Mouse (Mus musculus) midbrain, embryonic 12.5 days (tissue): ENCODE measurements around the gene Gns. TPM values are rescaled to one million over a fixed set of nuclear protein-coding genes. Genes with fewer than 3 reads are reported as not detected.

Experiments used
- ATAC-seq: fragments of 200-750 bp; cut with Nextera tagmentation; 2 replicates; pipeline ENCODE4 v1.8.0; 2017; ENCODE audit warnings: low read depth, moderate TSS enrichment, moderate library complexity; ENCODE audit not compliant: low FRiP score
- H3K27ac ChIP-seq: fragments of 300-500 bp; sonication (generic); replicated peaks from 2 replicates; pipeline ENCODE4 v1.5.1; 2016; ENCODE audit warnings: mild to moderate bottlenecking
- H3K27me3 ChIP-seq: fragments of 300-500 bp; sonication (generic); 2 replicates; pipeline ENCODE4 v1.6.1; 2016; ENCODE audit warnings: mild to moderate bottlenecking
- H3K36me3 ChIP-seq: fragments of 300-500 bp; sonication (generic); 2 replicates; pipeline ENCODE4 v1.6.1; 2016
- H3K4me1 ChIP-seq: fragments of 300-500 bp; sonication (generic); 2 replicates; pipeline ENCODE4 v1.6.1; 2016
- H3K4me2 ChIP-seq: fragments of 300-500 bp; sonication (generic); replicated peaks from 2 replicates; pipeline ENCODE4 v1.6.1; 2016; ENCODE audit warnings: mild to moderate bottlenecking, moderate library complexity
- H3K4me3 ChIP-seq: fragments of 300-500 bp; sonication (generic); 2 replicates; pipeline ENCODE4 v1.5.1; 2016; ENCODE audit warnings: mild to moderate bottlenecking
- H3K9ac ChIP-seq: fragments of 300-500 bp; sonication (generic); replicated peaks from 2 replicates; pipeline ENCODE4 v1.6.1; 2016; ENCODE audit warnings: mild to moderate bottlenecking, moderate library complexity
- H3K9me3 ChIP-seq: fragments of 300-500 bp; sonication (generic); 2 replicates; pipeline ENCODE4 v1.6.1; 2016; ENCODE audit warnings: mild to moderate bottlenecking
- WGBS: fragments of 180-500 bp; shearing (Covaris S2); methylation state at CpG from one replicate; pipeline ENCODE4 v1.1.7; 2016; 5-methylcytosine and 5-hydroxymethylcytosine counted together
- polyA plus RNA-seq: library from polyadenylated mRNA; unstranded; fragments of >200 nt; fragmentation: Nextera tagmentation; extraction: Ambion mirVana; gene quantifications from 2 replicates; pipeline ENCODE4 v1.2.1, GENCODE M21; 2016

Gene Gns
- polyA plus RNA-seq, 1 experiment from 2014 or later, result 42.1 TPM

DNA sequence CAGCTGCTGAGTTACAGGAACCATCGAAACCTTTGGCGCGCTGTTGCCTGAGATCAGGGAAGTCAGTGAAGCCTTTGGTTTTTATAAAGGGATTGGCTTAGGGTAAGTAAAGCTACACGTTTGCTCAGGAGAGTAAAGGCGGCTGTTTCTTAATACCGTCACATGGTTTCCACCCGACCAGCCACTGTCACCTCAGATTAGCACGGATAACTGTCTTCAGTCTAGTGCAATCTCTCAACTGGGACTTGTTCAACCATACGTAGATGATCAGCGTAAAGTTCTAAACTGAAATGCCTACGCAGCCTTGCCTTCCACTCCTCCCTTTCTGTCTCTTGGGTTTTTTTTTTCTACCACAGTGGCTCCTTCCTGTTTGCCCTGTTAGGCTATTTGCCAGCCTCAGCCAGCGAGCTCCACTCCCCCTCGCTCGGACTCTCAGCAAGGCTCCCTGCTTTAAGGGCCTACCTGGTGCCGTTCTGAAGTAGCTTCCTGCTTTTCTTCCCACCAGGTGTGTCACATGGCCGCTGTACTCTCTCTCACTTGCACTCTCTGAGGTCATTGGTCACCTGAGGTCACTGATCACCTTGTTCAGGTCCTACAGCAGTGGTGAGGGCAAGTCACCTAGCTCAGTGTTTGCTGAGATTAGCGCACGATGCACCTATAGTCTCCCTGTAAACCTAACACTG is 4.0 kb downstream of the Gns start:
- peaks cover 32% of the 10 kb centered on the region for H3K36me3 ChIP-seq
- ATAC-seq, result no peak
- H3K4me1 ChIP-seq, result peaks cover 16% of the 10 kb centered on the region
- no peaks in the 10 kb centered on the region for H3K9me3 ChIP-seq
- no peak overlapping the region for H3K4me3 ChIP-seq
- no peak overlapping the region for H3K27ac ChIP-seq
- 83% methylated on average over 18 of the region's 18 CpGs for WGBS
- no peak overlapping the region for H3K4me2 ChIP-seq
- no peak overlapping the region for H3K9ac ChIP-seq
- H3K27me3 ChIP-seq, result no peaks in the 10 kb centered on the region

DNA sequence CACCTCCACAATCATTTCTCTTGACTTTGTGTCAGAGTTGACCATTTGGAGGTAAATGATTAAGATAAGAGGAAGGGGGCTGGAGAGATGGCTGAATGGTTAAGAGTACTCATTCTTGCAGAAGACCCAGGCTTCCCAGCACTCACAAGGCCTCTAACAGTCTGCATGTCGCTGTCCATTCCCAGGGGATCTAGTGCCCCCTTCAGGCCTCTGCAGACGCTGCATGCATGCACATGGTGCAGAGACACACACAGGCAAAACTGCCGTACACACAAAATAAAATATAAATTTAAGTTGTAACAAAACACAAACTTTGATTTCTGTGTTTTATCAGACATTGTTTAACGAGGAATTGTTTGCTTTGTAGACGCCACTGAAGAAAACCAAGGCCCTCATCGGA is 5.9 kb downstream of the Gns start:
- no peak overlapping the region for H3K9ac ChIP-seq
- H3K4me3 ChIP-seq, result no peak overlapping the region
- no peaks in the 10 kb centered on the region for H3K27me3 ChIP-seq
- H3K4me1 ChIP-seq, result peaks cover 7% of the 10 kb centered on the region
- no peaks in the 10 kb centered on the region for H3K9me3 ChIP-seq
- no peak for ATAC-seq
- H3K36me3 ChIP-seq, result peaks cover 43% of the 10 kb centered on the region
- 89% methylated on average over 6 of the region's 6 CpGs for WGBS
- no peak overlapping the region for H3K4me2 ChIP-seq
- H3K27ac ChIP-seq, result no peak overlapping the region

DNA sequence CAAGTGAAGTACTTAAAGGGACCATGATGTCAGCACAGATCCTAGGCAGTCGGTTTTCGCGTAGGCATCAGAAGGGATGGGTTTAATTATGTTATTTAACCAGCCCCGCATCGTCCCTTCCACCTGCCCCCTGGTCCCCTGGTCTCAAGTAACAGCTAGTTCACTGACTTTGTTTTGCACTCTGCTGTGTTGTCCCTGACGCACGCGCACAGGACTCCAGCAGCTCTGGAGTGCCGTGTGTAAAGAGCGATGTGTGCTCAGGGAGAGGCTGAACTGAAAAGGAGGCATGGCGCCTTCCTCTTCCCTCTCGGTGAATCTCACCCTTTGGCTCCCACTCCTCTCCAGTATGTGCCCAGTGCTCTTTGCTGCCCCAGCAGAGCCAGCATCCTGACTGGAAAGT is 9.1 kb downstream of the Gns start:
- Histone ChIP-seq H3K4me2 (no peak overlapping the region), H3K9me3 (no peaks in the 10 kb centered on the region), H3K9ac (no peak overlapping the region), H3K27me3 (no peaks in the 10 kb centered on the region), H3K4me3 (no peak overlapping the region), H3K27ac (no peak overlapping the region), H3K4me1 (no peaks in the 10 kb centered on the region), H3K36me3 (peaks cover 72% of the 10 kb centered on the region)
- no peak for ATAC-seq
- 83% methylated on average over 12 of the region's 12 CpGs for WGBS

DNA sequence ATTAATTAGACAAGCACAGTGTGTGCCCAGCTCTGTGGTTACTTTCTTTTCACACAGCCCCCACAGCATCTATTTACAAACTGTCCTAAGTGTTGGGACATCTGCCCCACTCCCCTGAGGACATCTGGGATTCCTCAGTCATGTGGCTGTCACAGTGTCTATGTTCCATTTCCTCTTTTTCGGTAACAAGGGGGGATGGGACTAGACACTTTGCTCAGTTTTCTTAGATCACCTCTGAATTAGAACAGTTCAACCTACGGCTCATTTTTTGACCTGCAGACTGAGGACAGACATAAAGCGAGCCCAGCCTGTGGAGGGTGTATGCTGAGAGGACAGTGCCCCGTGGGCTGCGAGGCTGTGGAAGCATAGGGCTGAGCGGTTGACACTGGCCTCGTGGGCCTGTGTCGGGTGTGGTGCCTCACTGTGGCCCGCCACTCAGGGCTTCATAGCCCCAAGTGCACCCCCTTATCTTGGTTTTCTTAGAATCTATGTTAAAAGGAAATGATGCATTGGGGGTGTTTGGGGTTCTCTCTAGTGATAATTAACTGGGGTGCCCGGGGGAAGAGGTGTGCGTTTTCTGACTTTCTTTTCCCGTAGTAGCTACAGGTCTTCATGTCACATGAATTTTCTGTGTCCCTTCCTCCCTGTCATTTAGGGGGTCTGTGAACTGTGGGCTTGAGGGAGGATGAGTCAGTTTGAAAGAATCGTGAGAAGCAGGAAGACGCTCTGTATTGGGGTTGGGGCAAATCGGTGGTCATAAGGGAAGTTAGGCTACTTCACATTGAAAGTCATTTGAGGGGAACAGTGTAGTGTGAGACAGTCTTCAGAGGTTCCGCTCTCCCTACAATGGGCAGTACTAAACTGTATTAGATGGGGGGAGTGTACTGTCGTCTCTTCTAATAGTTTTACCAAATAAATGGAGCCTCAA is 10.1 kb downstream of the Gns start:
- peaks cover 74% of the 10 kb centered on the region for H3K36me3 ChIP-seq

DNA sequence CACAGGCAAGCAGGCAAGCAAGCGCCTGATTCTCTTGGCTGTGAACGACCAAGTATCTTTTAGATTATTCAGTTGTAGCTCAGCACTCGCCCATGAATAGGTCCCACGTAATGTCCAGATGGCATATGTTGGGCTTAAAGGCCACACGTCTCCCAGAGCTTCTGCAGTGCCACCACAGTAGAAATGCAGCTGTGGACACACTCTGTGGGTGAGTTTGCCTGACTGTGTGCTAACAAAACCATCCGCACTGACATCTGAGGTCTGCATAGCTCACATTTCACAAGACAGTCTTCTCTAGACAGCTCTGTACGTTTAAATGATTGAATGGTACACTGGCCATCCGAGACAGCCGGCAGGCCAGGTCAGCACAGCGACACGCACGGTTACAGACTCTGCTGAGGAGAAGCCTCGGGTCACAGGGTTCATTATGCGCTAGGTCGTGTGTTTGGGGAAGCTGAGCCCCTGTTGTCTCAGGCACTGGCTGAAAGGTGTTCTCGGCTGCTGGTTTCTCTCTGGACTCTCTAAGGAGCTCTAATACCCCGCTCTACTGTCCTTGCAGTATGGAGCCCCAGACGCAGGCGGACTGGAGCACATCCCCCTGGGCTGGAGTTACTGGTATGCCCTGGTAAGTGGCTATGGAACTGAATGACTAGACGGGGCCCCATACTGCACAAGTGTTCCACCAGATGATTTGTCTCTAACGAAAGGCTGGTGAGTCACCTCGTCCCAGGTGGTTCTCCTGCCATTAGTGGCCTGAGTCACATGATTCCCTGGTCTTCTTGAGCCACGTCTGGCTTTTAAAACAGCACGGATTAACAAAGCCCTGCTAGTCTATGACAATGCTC is 11.0 kb downstream of the Gns start:
- Histone ChIP-seq H3K4me1 (no peaks in the 10 kb centered on the region), H3K27ac (no peak overlapping the region), H3K9me3 (no peaks in the 10 kb centered on the region), H3K4me3 (no peak overlapping the region), H3K9ac (no peak overlapping the region), H3K27me3 (no peaks in the 10 kb centered on the region), H3K4me2 (no peak overlapping the region), H3K36me3 (peaks cover 74% of the 10 kb centered on the region)
- no peak for ATAC-seq
- 84% methylated on average over 24 of the region's 24 CpGs for WGBS

More for the DNA sequence above, 10.1 kb downstream of the Gns start:
- Histone ChIP-seq H3K4me3 (no peak overlapping the region), H3K9me3 (no peaks in the 10 kb centered on the region), H3K9ac (no peak overlapping the region), H3K27ac (no peak overlapping the region), H3K4me2 (no peak overlapping the region), H3K27me3 (no peaks in the 10 kb centered on the region), H3K4me1 (no peaks in the 10 kb centered on the region)
- whole genome bisulfite sequencing, result 91% methylated on average over 17 of the region's 17 CpGs
- ATAC-seq, result no peak

DNA sequence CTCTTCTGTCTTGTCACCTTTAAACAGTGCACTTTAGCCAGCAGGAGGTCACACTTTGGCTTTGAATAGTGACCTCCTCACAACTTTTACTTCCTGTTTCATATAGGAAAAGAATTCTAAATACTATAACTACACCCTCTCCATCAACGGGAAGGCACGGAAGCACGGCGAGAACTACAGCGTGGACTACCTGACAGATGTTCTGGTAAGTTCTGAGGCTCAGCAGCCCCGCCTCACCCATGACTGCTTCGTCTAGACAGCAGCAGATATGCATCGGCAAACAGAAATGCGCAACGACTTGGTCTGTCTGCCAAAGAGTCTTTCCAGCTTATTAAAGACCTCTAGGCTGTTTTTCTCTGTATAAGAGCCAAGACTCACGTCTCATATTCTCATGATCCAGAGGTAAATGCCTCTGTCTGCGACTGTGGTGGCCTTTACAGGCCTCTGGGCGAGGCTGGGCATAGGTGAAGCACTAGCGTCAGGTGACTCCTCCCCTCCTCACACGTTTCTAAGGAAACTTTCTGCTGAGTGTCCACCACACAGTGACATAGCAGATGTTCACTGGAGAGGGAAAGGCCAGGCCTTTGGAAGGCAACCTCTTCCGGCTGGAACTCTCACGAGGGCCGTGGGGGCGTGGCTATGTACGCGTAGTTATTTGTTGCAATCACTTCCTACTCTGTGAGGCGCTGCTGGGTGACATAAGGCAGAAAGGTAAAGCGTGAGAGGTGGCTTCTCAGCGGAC is 11.8 kb downstream of the Gns start:
- WGBS, result 93% methylated on average over 24 of the region's 24 CpGs
- Histone ChIP-seq H3K9ac (no peak overlapping the region), H3K4me3 (no peak overlapping the region), H3K27ac (no peak overlapping the region), H3K36me3 (peaks cover 76% of the 10 kb centered on the region), H3K4me1 (no peaks in the 10 kb centered on the region), H3K9me3 (no peaks in the 10 kb centered on the region), H3K27me3 (no peaks in the 10 kb centered on the region), H3K4me2 (no peak overlapping the region)
- ATAC-seq, result no peak

DNA sequence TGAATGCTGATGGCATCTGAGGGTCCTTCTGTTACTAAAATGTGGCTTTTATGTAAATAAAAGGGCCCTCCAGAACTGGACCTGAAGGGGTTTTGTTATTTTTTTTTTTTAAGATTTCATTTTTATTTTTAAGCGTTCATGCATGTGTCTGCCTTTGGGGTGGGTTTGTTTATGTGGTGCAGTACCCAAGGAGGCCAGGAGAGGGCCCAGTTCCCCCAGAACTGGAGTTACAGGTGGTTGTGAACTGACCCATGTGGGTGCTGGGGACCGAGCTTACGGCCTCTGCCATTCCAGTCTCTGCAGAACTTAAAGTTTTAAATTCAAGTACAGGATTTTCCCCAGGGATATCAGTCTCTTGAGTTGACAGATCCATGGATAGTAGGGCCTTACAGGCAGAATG is 14.5 kb downstream of the Gns start:
- Histone ChIP-seq H3K27me3 (no peaks in the 10 kb centered on the region), H3K27ac (no peak overlapping the region)

DNA sequence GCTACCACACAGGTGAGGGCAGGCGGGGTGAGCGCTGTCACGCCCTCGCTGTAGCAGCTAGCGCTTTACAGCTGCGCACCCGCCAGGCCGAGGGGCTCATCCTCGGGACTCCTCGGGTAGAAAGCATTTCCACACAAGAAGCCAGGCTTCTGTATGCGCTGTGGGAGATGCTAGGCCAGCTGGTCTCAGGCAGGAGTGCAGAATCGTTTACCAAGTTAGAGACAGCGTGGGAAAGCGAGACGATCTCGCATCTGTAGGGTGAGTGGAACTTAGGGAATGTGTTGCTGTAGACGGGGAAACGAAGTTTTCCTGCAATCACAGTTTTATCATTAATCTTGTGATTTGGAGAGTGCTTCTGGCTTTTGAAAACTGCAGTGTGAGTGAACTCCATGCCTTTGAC is 16.4 kb downstream of the Gns start:
- ATAC-seq, result no peak
- Histone ChIP-seq H3K27ac (no peak overlapping the region), H3K4me2 (no peak overlapping the region), H3K9me3 (no peaks in the 10 kb centered on the region), H3K9ac (no peak overlapping the region), H3K4me3 (no peak overlapping the region), H3K36me3 (peaks cover 91% of the 10 kb centered on the region), H3K27me3 (no peaks in the 10 kb centered on the region), H3K4me1 (no peaks in the 10 kb centered on the region)
- 95% methylated on average over 18 of the region's 18 CpGs for WGBS

More for the DNA sequence above, 14.5 kb downstream of the Gns start:
- H3K9me3 ChIP-seq, result no peaks in the 10 kb centered on the region
- H3K4me2 ChIP-seq, result no peak overlapping the region
- ATAC-seq, result no peak
- peaks cover 90% of the 10 kb centered on the region for H3K36me3 ChIP-seq
- no peak overlapping the region for H3K9ac ChIP-seq
- H3K4me1 ChIP-seq, result no peaks in the 10 kb centered on the region
- no peak overlapping the region for H3K4me3 ChIP-seq
- WGBS, result 99% methylated on average over 3 of the region's 3 CpGs

DNA sequence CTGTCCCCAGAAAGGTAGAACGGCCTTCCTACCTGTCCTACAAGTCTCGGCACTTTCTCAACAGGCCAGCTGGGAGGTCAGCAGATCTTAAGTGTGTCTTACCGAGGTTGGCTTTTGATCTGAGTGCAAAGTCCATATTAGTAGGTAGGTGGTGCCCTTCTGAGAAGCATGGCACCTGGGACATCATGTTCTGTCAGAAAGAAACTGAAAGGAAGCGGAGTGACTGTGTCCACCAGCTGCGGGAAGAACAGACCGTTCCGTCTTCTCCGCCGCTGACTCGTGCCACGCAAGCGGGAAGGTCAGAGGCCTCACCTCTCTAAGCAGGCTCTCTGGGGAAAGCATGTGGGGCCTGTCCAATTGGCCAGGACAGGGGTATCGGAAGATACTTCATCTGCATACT is 19.8 kb downstream of the Gns start:
- no peaks in the 10 kb centered on the region for H3K9me3 ChIP-seq
- no peak overlapping the region for H3K4me3 ChIP-seq
- no peak overlapping the region for H3K4me2 ChIP-seq
- H3K36me3 ChIP-seq, result peaks cover 85% of the 10 kb centered on the region
- ATAC-seq, result no peak
- no peaks in the 10 kb centered on the region for H3K4me1 ChIP-seq
- no peak overlapping the region for H3K27ac ChIP-seq
- 96% methylated on average over 13 of the region's 13 CpGs for WGBS
- H3K27me3 ChIP-seq, result no peaks in the 10 kb centered on the region
- H3K9ac ChIP-seq, result no peak overlapping the region

DNA sequence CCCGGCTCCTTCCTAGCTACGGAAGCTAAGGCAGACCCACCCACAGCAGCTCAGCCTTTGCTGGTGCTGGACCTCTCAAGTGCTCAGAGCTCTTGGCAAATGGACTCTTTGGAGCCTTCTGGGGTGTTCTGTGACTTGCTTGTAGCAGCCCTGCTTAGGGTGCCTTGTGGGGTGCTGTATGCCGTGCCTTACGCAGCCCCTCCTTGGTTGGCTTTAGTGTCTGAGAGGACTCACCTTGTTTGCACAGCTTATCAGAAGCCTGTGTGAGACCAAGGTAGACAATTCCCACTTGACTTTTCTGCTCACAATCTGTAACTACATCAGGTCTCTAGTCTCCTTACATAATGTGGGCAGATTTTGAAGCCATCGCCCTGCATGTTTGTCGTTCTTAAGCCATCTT is 20.8 kb downstream of the Gns start:
- H3K4me1 ChIP-seq, result no peaks in the 10 kb centered on the region
- H3K27me3 ChIP-seq, result no peaks in the 10 kb centered on the region
- H3K9ac ChIP-seq, result no peak overlapping the region
- peaks cover 85% of the 10 kb centered on the region for H3K36me3 ChIP-seq
- H3K27ac ChIP-seq, result no peak overlapping the region
- H3K4me2 ChIP-seq, result no peak overlapping the region
- H3K4me3 ChIP-seq, result no peak overlapping the region
- no peak for ATAC-seq
- no peaks in the 10 kb centered on the region for H3K9me3 ChIP-seq
- 92% methylated on average over 6 of the region's 6 CpGs for WGBS

DNA sequence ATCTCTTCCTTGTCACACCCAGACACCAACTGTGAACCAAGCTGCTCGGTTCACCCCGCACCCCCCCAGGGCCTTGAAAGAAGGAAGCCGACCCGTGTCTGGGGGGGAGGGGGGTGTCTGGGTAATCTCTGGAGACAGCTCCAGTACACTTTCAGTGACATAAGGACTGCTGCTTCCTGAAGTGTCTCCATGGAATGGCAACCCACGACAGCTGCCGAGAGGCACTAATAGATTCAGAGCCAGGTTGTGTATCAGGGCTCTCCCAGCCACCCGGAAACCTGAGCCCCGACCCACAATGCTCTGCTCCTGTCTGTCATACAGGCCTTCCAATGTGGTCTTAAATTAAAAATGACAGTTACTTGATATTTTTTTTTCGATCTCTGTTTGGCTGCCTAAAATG is 21.5 kb downstream of the Gns start:
- H3K4me1 ChIP-seq, result no peaks in the 10 kb centered on the region
- H3K9ac ChIP-seq, result no peak overlapping the region
- H3K36me3 ChIP-seq, result peaks cover 85% of the 10 kb centered on the region
- H3K4me2 ChIP-seq, result no peak overlapping the region
- no peak for ATAC-seq
- no peak overlapping the region for H3K27ac ChIP-seq
- H3K4me3 ChIP-seq, result no peak overlapping the region
- no peaks in the 10 kb centered on the region for H3K27me3 ChIP-seq
- no peaks in the 10 kb centered on the region for H3K9me3 ChIP-seq
- 74% methylated on average over 9 of the region's 9 CpGs for WGBS
